Mouse (Mus musculus) midbrain, embryonic 16.5 days (tissue): ENCODE results near the gene Fgf5. TPM values are rescaled to one million over a fixed set of nuclear protein-coding genes. Genes with fewer than 3 reads are reported as not detected.

Experiments
- ATAC-seq: fragments of 200-750 bp; cut with Nextera tagmentation; 2 replicates; pipeline ENCODE4 v1.8.0; 2017; ENCODE audit warnings: moderate TSS enrichment
- H3K27ac ChIP-seq: fragments of 300-500 bp; sonication (generic); 2 replicates; pipeline ENCODE4 v1.5.1; 2014; ENCODE audit warnings: mild to moderate bottlenecking, low read length, mixed read lengths
- H3K27me3 ChIP-seq: fragments of 300-500 bp; sonication (generic); 2 replicates; pipeline ENCODE4 v1.6.1; 2014; ENCODE audit warnings: low read depth, low read length, mixed read lengths; ENCODE audit not compliant: control insufficient read depth, insufficient read depth
- H3K36me3 ChIP-seq: fragments of 300-500 bp; sonication (generic); 2 replicates; pipeline ENCODE4 v1.6.1; 2014; ENCODE audit warnings: mild to moderate bottlenecking, low read length, moderate library complexity, mixed read lengths; ENCODE audit not compliant: control insufficient read depth, insufficient read depth
- H3K4me1 ChIP-seq: fragments of 300-500 bp; sonication (generic); 2 replicates; pipeline ENCODE4 v1.6.1; 2014; ENCODE audit warnings: mild to moderate bottlenecking, low read length, mixed read lengths; ENCODE audit not compliant: control insufficient read depth, insufficient read depth
- H3K4me2 ChIP-seq: fragments of 300-500 bp; sonication (generic); 2 replicates; pipeline ENCODE4 v1.6.1; 2014; ENCODE audit warnings: mild to moderate bottlenecking, low read length, mixed read lengths
- H3K4me3 ChIP-seq: fragments of 300-500 bp; sonication (generic); 2 replicates; pipeline ENCODE4 v1.5.1; 2014; ENCODE audit warnings: low read depth, mild to moderate bottlenecking, low read length, moderate library complexity, mixed read lengths
- H3K9ac ChIP-seq: fragments of 300-500 bp; sonication (generic); 2 replicates; pipeline ENCODE4 v1.6.1; 2014; ENCODE audit warnings: low read depth, low read length, mixed read lengths
- H3K9me3 ChIP-seq: fragments of 300-500 bp; sonication (generic); replicated peaks from 2 replicates; pipeline ENCODE4 v1.6.1; 2014; ENCODE audit warnings: mild to moderate bottlenecking, low read length, mixed read lengths; ENCODE audit not compliant: control insufficient read depth, poor library complexity, severe bottlenecking
- WGBS: fragments of 180-500 bp; shearing (Covaris S2); extraction: QIAGEN DNeasy Blood & Tissue Kit; methylation state at CpG from one replicate; pipeline ENCODE4 v1.1.7; 2014; 5-methylcytosine and 5-hydroxymethylcytosine counted together
- polyA plus RNA-seq: library from polyadenylated mRNA; unstranded; fragments of >200 nt; fragmentation: Nextera tagmentation; extraction: Ambion mirVana; gene quantifications from 2 replicates; pipeline ENCODE4 v1.2.1, GENCODE M21; 2015

Gene Fgf5
- polyA plus RNA-seq, 1 experiment from 2014 or later = 1.4 TPM

GRCm38 (mm10) chr5:98292388-98293048 lies 38.5 kb downstream of the Fgf5 start:
- peak overlapping the region; percentile 47 for H3K4me2 ChIP-seq
- ATAC-seq = peak; percentile 54
- no peaks in the 10 kb centered on the region for H3K36me3 ChIP-seq
- WGBS = 2% methylated on average over 19 of the region's 19 CpGs
- H3K9me3 ChIP-seq = no peaks in the 10 kb centered on the region
- no peak overlapping the region for H3K27ac ChIP-seq
- peaks cover 13% of the 10 kb centered on the region for H3K4me1 ChIP-seq
- H3K4me3 ChIP-seq = peak overlapping the region; percentile 20
- H3K27me3 ChIP-seq = peaks cover 6% of the 10 kb centered on the region
- no peak overlapping the region for H3K9ac ChIP-seq

GRCm38 (mm10) chr5:98293049-98293715 lies 39.2 kb downstream of the Fgf5 start:
- no peak overlapping the region for H3K9ac ChIP-seq
- H3K27me3 ChIP-seq = peaks cover 6% of the 10 kb centered on the region
- no peaks in the 10 kb centered on the region for H3K36me3 ChIP-seq
- H3K4me2 ChIP-seq = peak overlapping the region; percentile 47
- H3K4me3 ChIP-seq = peak overlapping the region; percentile 20
- H3K9me3 ChIP-seq = no peaks in the 10 kb centered on the region
- peak; percentile 60 for ATAC-seq
- peaks cover 13% of the 10 kb centered on the region for H3K4me1 ChIP-seq
- 1% methylated on average over 12 of the region's 12 CpGs for WGBS
- H3K27ac ChIP-seq = no peak overlapping the region

GRCm38 (mm10) chr5:98300079-98300478 lies 46.1 kb downstream of the Fgf5 start:
- H3K36me3 ChIP-seq = no peaks in the 10 kb centered on the region
- no peak overlapping the region for H3K27ac ChIP-seq
- no peaks in the 10 kb centered on the region for H3K9me3 ChIP-seq
- no peak overlapping the region for H3K9ac ChIP-seq
- 97% methylated on average over 4 of the region's 4 CpGs for WGBS
- H3K4me3 ChIP-seq = no peak overlapping the region
- ATAC-seq = no peak
- no peaks in the 10 kb centered on the region; the same call in 1 of the 2 replicates for H3K4me1 ChIP-seq
- no peak overlapping the region for H3K4me2 ChIP-seq
- H3K27me3 ChIP-seq = no peaks in the 10 kb centered on the region; the same call in 1 of the 2 replicates

GRCm38 (mm10) chr5:98305673-98306072 lies 51.7 kb downstream of the Fgf5 start:
- WGBS = 86% methylated on average over 4 of the region's 4 CpGs
- 0 out of 2 replicates have a peak, but pooled peaks cover 2% of the 10 kb centered on the region for H3K4me1 ChIP-seq
- H3K36me3 ChIP-seq = no peaks in the 10 kb centered on the region
- H3K4me3 ChIP-seq = no peak overlapping the region
- no peak for ATAC-seq
- no peak overlapping the region for H3K27ac ChIP-seq
- no peaks in the 10 kb centered on the region for H3K9me3 ChIP-seq
- no peaks in the 10 kb centered on the region for H3K27me3 ChIP-seq
- H3K9ac ChIP-seq = no peak overlapping the region
- H3K4me2 ChIP-seq = no peak overlapping the region

- Histone ChIP-seq H3K4me3 (no peak overlapping the region), H3K4me2 (no peak overlapping the region), H3K9ac (no peak overlapping the region), H3K4me1 (0 out of 2 replicates have a peak, but pooled peaks cover 2% of the 10 kb centered on the region), H3K27me3 (no peaks in the 10 kb centered on the region), H3K9me3 (no peaks in the 10 kb centered on the region), H3K27ac (no peak overlapping the region), H3K36me3 (no peaks in the 10 kb centered on the region)
- peak; percentile 73 for ATAC-seq
- 31% methylated on average over 9 of the region's 9 CpGs for WGBS
Measured at GRCm38 (mm10) chr5:98306528-98306927, 52.5 kb downstream of the Fgf5 start.

- Histone ChIP-seq H3K4me2 (no peak overlapping the region), H3K9ac (no peak overlapping the region), H3K27me3 (peaks cover 5% of the 10 kb centered on the region; the same call in 1 of the 2 replicates), H3K4me1 (peaks cover 3% of the 10 kb centered on the region), H3K9me3 (no peaks in the 10 kb centered on the region), H3K36me3 (no peaks in the 10 kb centered on the region), H3K27ac (no peak overlapping the region), H3K4me3 (no peak overlapping the region)
- 88% methylated on average over 2 of the region's 2 CpGs for WGBS
- ATAC-seq = no peak
Measured at GRCm38 (mm10) chr5:98326625-98327024, 72.6 kb downstream of the Fgf5 start.

Other genes with a start within 250 kb of the Fgf5 start
- 2.4 and 2.5 TPM in 2 replicates for gene Antxr2, start 223.1 kb upstream of the Fgf5 start, polyA plus RNA-seq
- 1.5 and 1.7 TPM in 2 replicates for gene Prdm8, start 87.0 kb upstream of the Fgf5 start, polyA plus RNA-seq
- 2.6 and 2.9 TPM in 2 replicates for gene Cfap299, start 75.1 kb downstream of the Fgf5 start, polyA plus RNA-seq